Mouse (Mus musculus) stomach, postnatal 0 days (tissue): ENCODE results near the gene Serpina16.

ENCODE experiments used
- CTCF ChIP-seq: IDR thresholded peaks from 2 replicates; pipeline ENCODE4 v1.5.1; 2016; ENCODE audit warnings: antibody characterized with exemption, low read depth, mild to moderate bottlenecking, moderate library complexity
- EP300 ChIP-seq: optimal IDR thresholded peaks from 2 replicates; pipeline ENCODE3; 2016; ENCODE audit warnings: antibody characterized with exemption

DNA sequence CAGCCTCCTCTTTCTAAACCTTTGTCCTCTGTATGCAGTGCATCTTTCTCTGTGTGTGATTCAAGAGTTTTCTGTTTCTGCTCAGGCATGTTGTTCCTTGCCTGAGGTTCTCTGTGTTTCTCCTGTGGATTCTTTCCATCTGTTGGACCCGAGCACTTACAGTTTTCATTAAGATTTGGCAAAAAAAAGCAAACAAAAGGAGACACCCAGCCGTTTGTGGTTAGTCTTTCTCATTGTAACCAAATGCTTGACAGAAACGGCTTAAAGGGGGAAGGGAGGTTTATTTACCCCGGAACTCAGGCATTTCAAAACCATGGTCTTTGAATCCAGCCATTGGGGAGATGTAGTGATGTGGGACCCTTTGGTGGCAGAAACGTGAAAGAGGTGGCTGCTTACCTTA, 31.3 kb downstream of the Serpina16 start:
- no peak for TF ChIP-seq CTCF
- TF ChIP-seq EP300, result no peak
